Mouse (Mus musculus): ENCODE results near the gene Ddx31.

Ddx31 gene

DNA sequence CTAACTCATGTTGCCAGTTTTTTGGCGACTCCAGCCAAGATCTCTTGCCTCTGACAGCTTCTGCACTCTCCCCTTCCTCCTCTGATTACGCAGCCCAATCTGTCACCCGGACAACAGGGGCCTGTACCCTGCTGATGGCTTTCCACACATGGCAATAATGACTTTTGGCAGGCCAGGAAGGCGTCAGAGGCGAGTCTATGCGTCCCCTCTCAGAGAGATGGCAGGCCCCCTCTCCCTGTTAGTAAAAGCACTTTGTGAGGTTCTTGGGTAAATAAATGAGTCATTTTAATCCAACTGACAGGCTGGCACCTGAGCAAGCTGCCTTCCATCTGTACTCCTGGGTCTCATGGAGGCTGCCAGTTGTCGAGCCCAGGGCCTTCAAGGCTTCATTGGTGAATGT lies 27.3 kb downstream of the Ddx31 start:
- DNase-seq = no peak

DNA sequence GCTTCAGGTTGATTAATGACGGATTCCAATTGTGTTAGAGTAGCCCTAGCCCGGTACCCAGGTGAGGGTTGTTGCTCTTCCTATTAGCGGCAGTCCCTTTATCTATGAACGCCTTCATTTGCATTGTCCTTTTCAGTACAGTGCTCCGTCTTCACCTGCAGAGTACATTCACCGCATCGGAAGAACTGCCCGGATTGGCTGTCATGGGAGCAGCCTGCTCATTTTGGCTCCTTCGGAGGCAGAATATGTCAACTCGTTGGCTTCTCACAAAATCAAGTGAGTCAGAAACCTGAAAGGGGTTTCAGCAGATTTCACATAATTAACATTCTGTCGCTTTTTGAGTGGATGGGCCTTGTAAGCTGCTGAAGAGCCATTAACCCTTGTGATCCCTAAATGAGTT lies 35.3 kb downstream of the Ddx31 start:
- DNase-seq = no peak

DNA sequence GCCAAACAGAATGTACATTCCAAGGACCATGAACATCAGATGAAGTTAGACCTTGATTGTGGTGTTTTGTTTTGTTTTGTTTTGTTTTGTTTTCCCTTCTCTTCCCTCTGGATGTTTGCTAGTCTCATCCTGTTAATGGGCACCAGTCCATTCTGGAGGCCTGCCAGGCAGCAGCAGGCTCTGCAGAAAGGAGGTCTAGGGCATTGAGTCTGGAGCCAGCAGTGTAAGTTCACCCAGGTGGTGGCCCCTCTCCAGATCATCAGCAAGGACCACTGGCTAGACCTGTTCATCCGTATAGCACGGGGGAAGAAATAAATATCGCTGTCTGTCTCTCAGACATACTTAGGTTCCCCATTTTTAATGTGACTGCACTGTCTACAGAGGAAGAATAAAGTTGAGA lies 41.1 kb downstream of the Ddx31 start:
- no peak for DNase-seq

DNA sequence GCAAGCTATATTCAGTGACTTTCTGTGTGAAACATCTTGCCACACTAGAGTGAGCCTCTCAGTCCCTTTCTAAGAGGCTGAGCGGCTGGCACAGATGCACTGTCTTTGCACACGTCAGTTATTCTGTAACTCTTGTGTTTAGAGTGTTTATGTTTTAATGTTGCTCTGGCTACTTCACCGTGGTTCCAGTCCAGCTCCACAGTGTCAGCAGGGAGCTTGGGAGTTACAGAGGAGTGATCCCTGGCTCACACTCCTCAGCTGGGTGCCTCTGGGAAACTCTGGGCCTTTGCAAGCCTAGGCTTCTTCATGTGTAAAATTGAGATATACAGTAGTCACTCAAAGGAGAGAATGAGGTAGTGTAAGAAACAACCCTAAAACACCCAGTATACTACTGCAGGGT lies 41.8 kb downstream of the Ddx31 start:
- DNase-seq = no peak

DNA sequence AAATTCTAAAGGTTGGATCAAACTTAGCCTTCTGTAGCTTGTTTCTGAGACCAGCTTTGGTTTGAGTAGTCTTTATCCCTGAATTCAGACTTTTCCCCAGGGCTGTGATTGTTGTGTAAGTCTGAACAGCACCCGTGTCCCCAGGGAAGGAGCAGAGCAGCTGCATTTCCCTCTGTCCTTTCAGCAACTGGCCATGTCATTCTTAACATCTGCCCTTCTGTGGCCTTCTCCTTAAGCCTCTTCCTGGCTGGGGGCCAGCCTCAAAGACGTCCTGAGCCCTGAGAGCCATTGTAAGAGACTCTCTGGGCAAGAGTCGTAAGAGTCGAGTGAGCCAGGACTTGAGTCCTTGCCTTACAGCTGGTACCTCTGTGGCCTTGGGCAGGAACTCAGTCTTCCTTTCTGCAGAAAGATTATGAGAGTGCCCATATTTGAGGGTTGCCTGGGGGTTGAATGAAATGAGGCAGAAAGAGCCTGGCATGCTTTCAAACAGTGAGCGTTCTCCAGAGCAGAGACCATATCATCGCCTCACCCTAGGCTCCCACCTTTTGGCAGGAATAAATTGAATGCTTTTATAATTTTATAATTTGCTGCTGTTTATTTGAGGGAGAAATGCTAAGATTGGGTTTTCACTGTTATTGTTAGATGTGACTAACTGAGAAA lies 42.8 kb downstream of the Ddx31 start:
- no peak for DNase-seq

DNA sequence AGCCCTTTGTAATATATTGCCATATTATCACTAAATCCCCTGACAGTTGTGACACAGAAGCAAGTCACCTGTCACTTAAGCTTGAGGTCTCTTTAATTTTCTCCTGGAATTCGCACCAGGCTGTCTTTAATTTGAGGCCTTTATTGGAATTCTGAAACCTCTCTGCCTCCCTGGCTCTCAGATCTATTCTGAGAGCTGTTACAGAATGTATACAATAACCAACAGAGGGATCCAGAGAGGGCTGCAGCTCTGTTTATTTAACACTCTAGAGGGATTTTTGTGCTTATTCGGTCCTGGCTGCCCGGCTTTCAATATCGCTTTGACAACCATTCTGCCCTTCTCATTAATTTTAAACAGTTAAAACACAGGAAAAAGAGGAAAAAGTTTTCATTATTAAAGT lies 44.7 kb downstream of the Ddx31 start:
- DNase-seq = no peak

DNA sequence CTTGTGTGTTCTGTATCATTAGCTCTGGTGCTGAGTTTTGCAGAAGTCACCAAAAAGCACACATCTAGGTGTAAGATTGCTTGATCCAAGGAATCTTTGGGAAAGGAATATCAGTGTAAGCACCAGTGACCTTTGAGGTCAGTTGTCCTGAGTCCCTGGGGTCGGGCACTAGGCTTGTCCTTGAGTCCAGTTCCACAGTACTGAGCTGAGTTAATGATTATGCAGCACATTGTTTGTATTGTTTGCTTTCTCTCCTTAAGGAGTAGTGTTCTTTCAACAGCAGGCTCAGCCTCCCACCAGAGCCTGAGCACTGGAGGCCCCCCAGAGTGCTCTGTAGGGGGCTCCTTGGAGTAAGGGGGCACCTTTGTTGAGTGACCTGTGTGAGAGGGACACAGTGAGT lies 52.6 kb downstream of the Ddx31 start:
- no peak for DNase-seq

DNA sequence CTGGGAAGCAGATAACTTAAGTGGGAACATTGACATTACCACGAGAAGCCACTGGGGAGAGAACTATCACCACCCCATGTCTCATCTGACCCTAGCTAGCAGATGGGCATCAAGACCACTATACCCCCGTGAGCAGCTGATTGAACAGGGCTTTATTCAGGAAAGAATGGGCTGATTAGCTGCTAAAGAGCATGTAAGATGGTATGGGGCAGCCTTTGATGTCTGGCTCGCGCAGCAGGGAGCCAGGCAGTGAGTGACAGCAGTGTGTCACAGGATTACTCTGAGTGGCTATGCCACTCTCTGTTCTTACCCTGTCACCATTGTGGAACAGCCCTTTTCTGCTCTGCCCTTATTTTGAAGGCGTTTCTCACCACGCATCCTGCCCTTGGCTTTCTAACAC lies 53.3 kb downstream of the Ddx31 start:
- DNase-seq = no peak

DNA sequence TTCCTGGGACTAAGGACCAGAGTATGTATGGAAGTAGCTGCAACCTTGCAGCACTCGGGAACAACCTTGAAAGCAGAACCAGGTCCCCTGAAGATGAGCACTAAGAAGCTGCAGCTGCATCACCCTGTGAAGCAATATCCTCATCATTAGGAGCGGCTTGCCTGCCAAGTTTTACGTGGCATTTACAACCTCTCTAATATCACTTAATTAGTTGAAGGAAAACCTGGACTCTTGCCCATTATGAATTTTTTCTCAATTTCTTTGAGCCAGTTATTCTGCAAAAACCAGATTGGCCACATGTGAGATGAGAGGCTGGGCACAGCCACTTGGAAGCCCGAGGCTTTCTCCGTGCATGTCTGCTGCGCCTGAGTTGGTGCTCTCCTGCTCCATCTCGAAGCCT lies 55.7 kb downstream of the Ddx31 start:
- DNase-seq = no peak

DNA sequence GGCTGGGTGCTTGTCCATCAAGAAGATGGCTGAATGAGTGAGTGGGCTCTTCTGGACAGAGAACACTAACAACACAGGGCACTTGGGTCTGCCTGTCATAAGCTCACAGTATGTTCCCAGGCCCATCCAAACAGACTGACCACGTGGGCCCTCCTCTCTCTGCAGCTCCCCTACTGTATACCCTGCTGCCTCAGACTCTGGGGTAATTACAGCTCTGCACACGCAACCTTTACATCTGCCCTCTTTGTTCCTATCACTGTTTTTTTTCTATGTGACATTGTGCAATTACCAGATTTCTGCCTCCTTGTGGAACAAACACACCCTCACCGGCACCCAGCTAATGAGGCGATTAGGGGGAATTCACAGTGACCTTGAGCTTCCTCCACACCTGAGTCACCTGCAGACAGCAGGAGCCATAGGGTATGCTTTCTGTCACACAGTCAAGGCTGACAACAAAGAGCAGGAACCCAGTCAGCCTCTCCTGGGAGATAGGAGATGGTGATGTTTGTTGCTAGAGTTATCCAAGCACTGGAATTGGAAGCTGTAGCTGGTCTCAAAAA lies 57.2 kb downstream of the Ddx31 start:
- no peak for DNase-seq

DNA sequence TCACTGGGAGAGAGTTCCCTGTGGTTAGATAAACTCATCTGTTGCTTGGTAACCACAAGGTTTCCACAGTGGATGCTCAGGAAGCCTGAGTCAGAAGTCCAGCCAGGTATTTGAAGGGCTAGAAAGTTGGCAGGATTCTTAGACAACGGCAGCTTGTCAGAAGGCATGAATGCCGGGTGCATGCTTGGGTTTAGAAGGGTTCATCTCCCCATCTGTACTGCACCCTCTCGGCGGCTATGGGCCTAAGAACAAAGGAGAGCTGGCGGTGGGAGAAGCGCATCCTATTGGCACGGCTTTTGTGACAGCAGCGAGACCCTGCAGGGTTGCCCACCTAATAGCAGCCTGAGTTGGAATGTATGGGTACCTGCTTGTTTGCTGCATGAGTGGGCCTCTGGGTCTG lies 62.1 kb downstream of the Ddx31 start:
- DNase-seq = no peak

DNA sequence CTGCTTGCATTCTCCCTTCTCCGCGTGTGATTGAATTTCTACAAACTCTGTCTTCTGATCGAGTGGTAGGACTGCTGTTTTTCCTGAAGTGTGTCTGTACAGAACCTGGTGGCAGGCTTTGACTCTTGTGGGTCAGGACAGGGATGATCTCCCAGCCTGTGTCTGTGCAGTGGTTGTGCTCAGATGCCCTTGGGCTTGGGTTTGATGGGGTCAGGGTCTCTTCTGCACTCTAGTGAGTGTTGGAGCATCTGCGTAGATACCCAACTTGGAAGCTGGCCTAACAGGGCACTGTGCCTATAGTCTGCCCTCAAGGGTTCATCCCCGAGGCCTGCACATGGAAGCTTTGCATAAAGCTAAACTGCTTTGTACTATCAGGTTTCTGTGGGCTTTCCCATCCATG lies 63.7 kb downstream of the Ddx31 start:
- no peak for DNase-seq

DNA sequence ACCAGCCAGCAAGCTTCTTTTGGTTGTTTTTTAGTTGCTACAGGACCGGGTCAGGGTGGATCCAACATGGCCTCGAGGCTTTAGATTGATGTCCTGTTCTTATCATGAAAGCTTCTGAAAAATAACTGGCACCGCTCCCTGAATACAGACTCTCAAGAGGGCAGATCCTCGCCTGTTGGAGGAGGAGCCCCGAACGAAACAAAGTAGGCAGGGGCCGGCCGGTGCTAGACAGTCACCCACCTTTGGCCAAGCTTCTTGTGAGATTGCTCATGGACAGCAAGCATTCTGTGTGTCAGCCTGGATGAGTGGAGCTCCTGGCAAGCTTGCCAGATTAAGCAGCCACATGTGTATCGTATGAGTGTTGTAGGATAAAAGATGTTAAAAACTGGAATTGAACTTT lies 64.6 kb downstream of the Ddx31 start:
- no peak for DNase-seq

DNA sequence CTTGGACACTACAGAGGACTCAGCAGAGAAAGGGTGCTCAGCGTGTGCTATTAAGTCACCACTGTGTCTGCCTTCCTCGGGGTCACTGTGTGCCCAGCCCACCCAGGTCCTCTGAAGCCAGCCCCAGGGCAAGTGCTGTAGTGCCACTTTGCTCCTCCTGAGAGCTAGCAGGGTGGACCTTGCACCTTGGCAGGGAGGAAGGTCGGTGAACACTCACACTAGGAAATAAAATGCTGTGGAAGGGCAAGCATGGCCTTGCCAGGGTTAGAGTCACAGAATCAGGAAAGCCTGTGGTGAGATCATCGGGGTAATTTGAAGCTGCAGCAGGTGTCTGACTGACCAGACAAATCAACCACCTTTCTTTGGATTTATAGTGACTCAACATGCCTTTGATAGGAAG lies 65.4 kb downstream of the Ddx31 start:
- DNase-seq = no peak

DNA sequence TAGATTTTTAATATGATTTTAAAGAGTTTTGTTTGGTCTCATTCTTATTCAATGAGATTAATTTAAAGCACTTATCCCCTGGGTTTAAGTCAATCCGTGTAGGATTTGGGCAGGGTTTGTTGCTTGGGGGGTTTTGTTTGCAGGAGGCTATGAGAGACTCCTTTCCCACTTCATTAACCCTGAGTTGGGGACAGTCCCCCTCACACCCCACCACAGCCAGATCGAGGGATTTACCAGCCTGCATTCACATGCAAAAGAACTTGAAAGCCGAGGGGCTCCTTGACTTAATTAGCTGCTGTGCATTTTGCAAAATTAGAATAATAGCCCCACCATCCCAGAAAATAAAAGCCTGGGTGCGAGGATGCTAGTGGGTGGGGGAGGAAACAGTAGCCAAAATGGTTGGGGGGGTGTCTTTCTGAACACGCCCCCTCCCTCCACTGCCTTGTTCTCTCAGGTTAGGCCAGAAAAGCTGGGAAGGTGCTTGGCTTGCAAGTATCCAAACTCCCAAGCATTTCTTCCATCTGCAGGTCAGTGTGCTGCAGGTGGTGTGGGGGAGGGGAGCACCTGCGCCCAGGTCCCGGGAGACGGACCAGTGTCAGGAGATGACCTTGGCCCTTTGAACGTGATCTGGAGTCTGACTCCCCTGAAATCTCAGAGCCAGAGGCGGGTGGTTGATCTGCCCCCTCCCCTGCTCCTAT lies 67.6 kb downstream of the Ddx31 start:
- DNase-seq = no peak

DNA sequence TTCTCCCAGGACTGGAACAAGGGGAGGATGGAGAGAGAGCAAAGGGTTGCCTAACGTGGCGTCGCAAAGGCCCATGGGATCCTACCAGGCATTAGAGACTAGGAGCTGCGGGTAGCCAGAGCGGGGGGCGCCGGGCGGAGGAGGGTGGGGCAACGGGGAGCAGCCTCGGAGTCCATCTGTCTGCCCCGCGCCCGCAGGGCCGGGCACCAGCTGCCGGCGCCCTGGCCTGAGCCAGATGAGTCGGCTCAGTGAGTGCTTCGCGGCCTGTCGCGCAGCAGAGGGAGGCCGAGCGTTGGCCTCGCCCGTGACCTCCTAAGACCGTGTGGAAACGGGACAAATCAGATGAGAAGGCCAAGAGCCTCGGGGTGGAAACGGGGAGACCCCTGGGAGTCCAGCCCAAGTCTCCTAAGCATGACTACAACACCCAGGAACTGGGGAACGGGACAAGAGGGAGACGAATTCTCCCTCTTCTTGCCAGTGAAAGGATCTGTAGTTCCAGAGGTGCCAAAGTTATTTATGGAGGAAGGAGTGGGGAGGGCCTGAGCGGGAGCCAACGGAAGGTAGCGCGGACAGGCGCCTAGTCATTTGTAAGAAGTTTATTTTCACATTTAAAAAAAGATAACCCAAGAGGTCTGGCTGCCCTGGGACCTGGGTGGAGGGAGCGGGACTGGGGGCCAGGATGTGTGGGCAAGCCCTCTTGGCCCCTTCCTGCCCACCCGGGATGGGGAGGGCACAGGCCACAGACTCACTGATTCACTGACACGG lies 68.4 kb downstream of the Ddx31 start:
- no peak for DNase-seq

DNA sequence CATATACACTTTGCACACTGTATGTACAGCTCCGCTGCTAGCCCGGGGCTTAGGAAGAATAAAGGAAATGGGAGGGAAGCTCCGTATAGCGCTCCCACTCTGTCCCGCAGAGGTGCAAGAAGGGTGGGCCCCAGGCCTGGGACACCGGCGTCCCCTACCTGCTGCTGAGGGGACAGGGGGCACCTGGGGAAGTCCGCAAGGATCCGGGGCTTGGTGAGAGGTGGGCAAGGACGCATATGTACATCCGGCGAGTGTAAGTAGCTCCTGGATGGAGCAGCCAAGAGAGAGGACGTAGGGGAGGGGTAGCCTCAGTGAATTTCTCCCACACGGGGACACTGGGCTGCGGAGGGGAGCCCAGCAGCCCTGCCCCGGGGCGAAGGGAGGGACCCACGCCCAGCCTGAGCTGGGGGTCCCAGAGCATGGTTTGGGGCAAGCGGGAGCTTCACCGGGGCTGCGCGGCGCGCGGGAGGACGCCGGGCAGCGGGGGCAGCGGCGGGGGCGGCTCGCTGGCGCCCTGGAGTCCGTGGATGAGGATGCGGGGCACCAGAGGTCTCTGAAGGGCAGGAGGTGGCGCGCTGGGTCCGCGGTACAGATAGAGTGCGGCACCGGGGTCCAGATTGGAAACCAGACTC lies 69.1 kb downstream of the Ddx31 start:
- DNase-seq = no peak

DNA sequence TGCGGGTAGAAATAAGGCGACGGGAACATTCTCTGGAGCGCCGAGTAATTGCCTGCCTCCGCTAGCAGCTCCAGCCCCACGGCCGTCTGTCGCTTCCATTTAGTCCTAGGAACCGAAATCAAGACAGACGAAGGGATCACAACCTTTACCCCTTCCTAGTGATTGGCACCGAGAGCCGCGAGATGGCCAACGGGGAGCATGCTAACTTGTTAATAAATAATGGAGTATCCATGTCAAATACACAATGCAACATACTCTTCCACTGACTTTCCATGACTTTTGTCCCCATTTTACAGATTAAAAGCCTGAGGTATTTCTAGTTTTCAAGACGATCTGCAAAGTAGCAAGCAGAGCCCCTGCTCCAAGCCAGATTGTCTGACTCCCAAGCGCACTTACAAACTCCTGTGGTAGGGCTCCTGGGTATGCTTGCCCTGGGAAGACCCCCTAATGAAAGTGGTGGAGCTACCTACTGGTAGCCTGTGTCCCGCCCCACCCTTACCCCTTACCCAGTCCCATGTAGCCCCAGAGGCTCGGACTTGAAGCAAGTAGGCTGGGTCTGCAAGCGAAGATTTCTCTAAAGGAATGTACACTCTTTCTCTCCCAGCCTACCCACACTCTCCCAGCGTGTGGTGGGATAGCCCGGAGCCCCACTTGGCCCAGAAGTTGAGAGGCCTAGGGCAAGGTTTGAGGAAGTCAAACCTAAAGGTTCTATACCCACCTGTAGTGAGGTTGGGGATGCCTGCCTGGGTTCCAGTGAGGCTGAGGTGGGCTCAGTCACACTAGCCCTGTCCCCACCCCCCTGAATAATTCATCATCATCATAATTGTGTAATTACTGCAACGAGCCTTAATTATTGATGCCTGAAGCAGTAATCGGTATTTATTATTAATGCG lies 69.9 kb downstream of the Ddx31 start:
- no peak for DNase-seq

DNA sequence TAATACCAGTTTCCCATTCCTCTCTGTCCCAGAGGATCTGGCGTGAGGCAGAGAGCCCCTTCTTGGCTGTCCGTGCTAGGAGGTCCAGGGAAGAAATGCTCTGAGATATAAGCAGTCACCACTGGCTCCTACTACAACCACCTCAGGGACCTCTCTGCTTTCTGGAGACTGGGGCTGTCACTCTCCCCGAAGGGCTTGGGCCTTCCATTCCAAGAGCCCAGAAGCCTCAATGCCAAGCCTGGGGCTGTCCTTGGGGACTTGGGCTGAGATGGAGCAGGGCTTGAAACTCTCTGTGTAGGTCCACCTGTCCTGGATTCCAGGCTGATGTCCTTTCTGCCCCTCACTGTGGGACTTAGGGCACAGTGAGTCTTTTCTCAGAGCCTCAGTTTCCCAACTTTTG lies 70.7 kb downstream of the Ddx31 start:
- DNase-seq = no peak

DNA sequence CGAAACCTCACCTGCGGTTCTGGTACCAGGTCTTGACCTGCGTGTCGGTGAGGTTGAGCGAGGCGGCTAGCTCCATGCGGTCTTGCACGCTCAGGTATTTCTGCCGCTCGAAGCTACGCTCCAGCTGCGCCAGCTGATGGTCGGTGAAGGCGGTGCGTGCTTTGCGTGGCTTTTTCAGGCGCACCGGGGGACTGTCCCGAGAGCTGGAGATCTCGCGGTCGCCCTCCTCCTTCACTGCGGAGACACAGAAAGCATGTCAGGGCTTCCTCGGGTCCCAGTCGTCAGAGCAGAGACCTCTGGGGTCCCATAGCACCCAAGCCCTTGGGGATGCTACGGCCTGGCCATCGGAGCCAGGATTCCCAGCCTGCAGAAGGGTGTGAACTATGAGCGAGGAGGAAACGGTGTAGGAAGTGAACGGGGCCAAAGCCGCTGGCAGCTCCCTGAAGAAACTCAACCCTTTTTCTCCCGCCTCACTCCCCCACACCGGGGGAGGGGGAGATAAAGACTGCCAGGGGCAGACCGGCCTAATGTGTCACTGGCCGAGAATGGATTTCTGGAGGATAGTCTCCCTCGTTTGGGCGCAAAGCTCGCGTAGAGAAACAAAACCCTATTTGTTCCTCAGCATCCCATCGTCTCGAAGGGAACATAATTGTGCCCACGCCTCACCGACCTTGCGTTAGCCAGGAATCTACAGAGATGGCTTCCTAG lies 71.3 kb downstream of the Ddx31 start:
- no peak for DNase-seq

DNA sequence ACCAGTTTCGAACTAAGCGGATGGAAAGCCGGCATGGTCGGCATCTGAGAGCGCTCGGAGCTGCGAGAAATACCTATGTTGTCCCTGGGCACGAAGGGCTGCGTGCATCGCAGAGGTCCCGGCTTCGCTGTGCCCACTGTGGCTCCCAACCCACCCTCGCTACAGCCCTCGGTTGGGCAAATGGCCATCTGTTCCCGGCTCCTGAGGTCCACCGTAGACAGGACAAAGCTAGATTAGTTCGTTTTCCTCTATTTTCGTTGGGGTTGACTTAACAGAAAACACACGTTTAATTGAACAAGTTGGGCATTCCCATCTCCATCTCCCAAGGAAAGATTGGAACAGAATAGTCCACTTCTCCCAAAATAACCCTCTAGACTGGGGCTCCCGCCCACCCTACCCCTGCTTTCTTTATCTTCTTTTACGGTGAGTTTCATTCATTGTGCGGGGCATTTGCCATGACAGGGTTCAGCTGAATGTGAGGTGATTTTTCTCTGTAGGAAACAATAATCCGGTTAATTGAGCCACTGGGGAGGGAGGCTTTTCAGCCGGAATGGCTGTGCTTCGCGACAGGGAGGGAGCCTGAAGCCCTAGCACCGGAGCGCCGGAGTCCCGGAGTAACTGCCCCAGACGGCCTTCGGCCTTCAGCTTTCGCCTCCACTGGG lies 72.0 kb downstream of the Ddx31 start:
- DNase-seq = no peak
